Mouse (Mus musculus): ENCODE results near the gene Ubash3b. TPM values are rescaled to one million over a fixed set of nuclear protein-coding genes. Genes with fewer than 3 reads are reported as not detected.
A peak's percentile ranks its signal among the peaks of the same experiment; 100 is the strongest.

Gene Ubash3b
- polyA plus RNA-seq, 1 experiment from 2014 or later: 3.4 TPM

DNA sequence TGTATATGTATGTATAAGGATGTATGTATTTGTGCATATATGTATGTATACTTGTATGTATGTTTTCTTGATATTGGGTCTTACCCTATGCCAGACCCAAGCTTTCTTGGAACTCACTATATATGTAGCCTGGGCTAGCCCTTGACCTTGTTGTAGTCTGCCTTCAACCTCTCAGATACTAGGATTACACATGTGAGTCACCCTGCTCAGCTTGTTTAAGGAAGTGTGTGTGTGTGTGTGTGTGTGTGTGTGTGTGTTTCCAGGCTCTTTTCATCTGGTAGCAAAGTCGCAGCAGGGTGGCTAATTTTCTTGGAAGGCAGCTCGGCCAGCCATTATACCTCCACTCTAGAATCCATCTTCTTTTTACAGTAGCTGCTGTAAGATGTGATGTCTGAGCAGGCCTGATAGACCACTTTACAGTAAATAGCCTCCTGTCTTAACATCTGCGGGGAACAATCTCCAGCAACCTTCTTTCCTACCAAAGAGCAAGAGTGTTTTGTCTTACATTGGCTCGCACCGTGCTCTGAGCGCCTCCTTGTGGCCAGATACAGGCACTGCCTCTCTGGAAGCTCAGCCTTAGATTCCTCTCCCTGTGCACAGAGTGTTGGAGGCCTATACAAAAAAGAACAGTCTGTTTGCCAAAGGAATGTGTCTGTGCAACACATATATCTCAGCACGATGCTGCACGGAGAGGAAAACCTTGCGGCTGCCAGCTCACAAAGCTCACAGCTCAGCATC is 29.4 kb upstream of the Ubash3b start:
- H3K4me1 ChIP-seq (ENCODE audit: control insufficient read depth, insufficient read depth, low read length): no peaks in the 10 kb centered on the region
- WGBS: 20% methylated on average over 9 of the region's 9 CpGs
- H3K9me3 ChIP-seq (ENCODE audit: control insufficient read depth, low read length): no peaks in the 10 kb centered on the region
- no peaks in the 10 kb centered on the region for H3K36me3 ChIP-seq (ENCODE audit: control insufficient read depth, insufficient read depth, low read length)
- H3K27me3 ChIP-seq (replicated peaks; ENCODE audit: control insufficient read depth, insufficient read depth, low read length): no peaks in the 10 kb centered on the region
- peak; percentile 55 for ATAC-seq
- H3K4me2 ChIP-seq (ENCODE audit: low read depth, low read length): no peak overlapping the region
- H3K27ac ChIP-seq (ENCODE audit: low read length): no peak overlapping the region
- no peak overlapping the region for H3K4me3 ChIP-seq (ENCODE audit: low read length)
- H3K9ac ChIP-seq (ENCODE audit: low read depth, low read length): no peak overlapping the region

DNA sequence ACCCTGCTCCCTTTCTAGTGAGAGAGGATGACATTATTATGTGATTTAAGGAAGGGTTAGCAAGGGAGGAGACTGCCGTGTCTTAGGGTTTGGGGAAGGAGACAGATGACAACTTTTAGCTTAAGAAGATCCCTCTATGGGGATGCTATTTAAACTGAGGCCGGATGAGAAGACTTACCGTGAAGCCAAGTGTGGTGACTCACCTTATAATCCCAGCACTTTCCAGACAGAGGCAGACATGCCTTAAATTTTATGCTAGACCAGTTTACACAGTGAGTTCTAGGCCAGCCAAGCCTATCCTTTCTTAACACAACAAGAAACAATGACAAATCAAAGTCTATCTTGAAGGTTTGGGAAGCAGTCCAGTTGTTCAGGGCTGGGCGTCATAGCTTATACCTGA is 26.4 kb upstream of the Ubash3b start:
- no peak overlapping the region for H3K4me2 ChIP-seq (ENCODE audit: low read depth, low read length)
- H3K4me1 ChIP-seq (ENCODE audit: control insufficient read depth, insufficient read depth, low read length): peaks cover 6% of the 10 kb centered on the region; the same call in 1 of the 2 replicates
- H3K27ac ChIP-seq (ENCODE audit: low read length): no peak overlapping the region
- no peaks in the 10 kb centered on the region for H3K27me3 ChIP-seq (replicated peaks; ENCODE audit: control insufficient read depth, insufficient read depth, low read length)
- no peaks in the 10 kb centered on the region for H3K36me3 ChIP-seq (ENCODE audit: control insufficient read depth, insufficient read depth, low read length)
- ATAC-seq: no peak
- WGBS: 82% methylated on average over 4 of the region's 4 CpGs
- H3K9ac ChIP-seq (ENCODE audit: low read depth, low read length): no peak overlapping the region
- no peak overlapping the region for H3K4me3 ChIP-seq (ENCODE audit: low read length)
- no peaks in the 10 kb centered on the region for H3K9me3 ChIP-seq (ENCODE audit: control insufficient read depth, low read length)

DNA sequence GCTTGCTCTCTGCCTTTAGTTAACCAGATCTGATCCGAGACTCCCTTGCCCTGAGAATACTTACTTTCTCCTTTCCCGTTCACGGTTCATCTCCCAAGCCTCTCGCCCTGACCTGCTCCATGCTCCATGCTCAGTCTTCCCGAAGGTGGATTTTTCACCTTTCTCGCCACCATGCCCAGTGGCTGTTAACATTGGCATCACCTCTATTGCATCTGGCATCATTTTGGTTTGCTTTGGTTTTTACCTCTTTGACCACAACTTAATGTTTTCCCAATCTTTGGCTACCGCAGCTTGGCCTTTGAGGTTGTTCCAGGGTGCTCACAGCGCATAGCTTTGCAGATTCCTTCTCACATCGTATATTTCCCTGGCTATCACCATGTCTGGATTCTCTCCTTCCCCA is 26.0 kb upstream of the Ubash3b start:
- ATAC-seq: no peak
- Histone ChIP-seq H3K36me3 (ENCODE audit: control insufficient read depth, insufficient read depth, low read length) (no peaks in the 10 kb centered on the region), H3K9ac (ENCODE audit: low read depth, low read length) (no peak overlapping the region), H3K4me3 (ENCODE audit: low read length) (no peak overlapping the region), H3K4me1 (ENCODE audit: control insufficient read depth, insufficient read depth, low read length) (peaks cover 6% of the 10 kb centered on the region; the same call in 1 of the 2 replicates), H3K27ac (ENCODE audit: low read length) (no peak overlapping the region), H3K27me3 (replicated peaks; ENCODE audit: control insufficient read depth, insufficient read depth, low read length) (no peaks in the 10 kb centered on the region), H3K4me2 (ENCODE audit: low read depth, low read length) (no peak overlapping the region), H3K9me3 (ENCODE audit: control insufficient read depth, low read length) (no peaks in the 10 kb centered on the region)
- 90% methylated on average over 9 of the region's 9 CpGs for WGBS

DNA sequence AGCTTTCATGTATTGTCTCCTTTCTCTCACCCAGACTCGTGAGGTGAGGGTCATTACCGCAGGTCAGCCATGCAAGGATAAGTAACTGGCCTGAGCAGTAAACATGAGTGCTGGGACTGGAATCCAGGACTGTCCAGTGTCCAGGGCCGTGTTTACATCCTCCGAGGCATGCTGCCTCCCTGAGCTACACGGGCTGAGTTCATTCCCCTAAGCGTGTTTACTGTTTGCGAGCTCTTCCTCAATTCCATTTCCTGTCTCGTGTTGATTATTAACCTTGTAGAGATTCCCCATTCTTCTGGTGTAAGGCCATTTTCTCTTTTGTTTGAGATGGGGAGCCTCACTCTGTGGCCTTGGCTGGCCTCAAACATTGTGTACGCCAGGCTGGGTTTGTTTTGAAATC is 23.8 kb upstream of the Ubash3b start:
- H3K4me1 ChIP-seq (ENCODE audit: control insufficient read depth, insufficient read depth, low read length): peaks cover 6% of the 10 kb centered on the region; the same call in 1 of the 2 replicates
- ATAC-seq: peak; percentile 63; the same call in 1 of the 2 replicates
- H3K4me2 ChIP-seq (ENCODE audit: low read depth, low read length): peak overlapping the region; percentile 24; the same call in 1 of the 2 replicates
- no peaks in the 10 kb centered on the region for H3K27me3 ChIP-seq (replicated peaks; ENCODE audit: control insufficient read depth, insufficient read depth, low read length)
- no peak overlapping the region for H3K4me3 ChIP-seq (ENCODE audit: low read length)
- WGBS: 25% methylated on average over 9 of the region's 9 CpGs
- no peaks in the 10 kb centered on the region for H3K9me3 ChIP-seq (ENCODE audit: control insufficient read depth, low read length)
- no peaks in the 10 kb centered on the region for H3K36me3 ChIP-seq (ENCODE audit: control insufficient read depth, insufficient read depth, low read length)
- no peak overlapping the region for H3K27ac ChIP-seq (ENCODE audit: low read length)
- H3K9ac ChIP-seq (ENCODE audit: low read depth, low read length): no peak overlapping the region

DNA sequence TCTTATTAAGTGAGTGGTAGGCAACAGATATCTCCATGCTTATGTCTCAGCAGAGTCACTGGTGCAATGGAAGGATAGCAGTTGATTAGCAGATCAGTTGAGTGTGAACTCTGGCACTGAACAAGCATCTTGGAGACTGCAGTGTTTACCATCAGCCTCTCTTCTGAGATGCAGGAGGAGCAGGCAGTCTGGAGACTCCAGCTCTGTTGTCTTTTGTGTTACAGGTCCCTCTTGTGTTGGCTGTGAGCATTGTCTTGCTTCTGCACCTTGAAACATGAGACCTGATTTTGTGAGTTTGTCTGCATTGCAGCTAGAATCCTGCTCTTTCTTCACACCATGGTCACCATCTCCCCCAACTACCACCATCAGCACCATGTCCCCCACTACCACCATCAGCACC is 21.1 kb upstream of the Ubash3b start:
- ATAC-seq: no peak
- no peak overlapping the region for H3K9ac ChIP-seq (ENCODE audit: low read depth, low read length)
- peaks cover 6% of the 10 kb centered on the region; the same call in 1 of the 2 replicates for H3K4me1 ChIP-seq (ENCODE audit: control insufficient read depth, insufficient read depth, low read length)
- no peak overlapping the region for H3K4me3 ChIP-seq (ENCODE audit: low read length)
- no peak overlapping the region for H3K4me2 ChIP-seq (ENCODE audit: low read depth, low read length)
- no peaks in the 10 kb centered on the region for H3K27me3 ChIP-seq (replicated peaks; ENCODE audit: control insufficient read depth, insufficient read depth, low read length)
- no peaks in the 10 kb centered on the region for H3K36me3 ChIP-seq (ENCODE audit: control insufficient read depth, insufficient read depth, low read length)
- H3K9me3 ChIP-seq (ENCODE audit: control insufficient read depth, low read length): no peaks in the 10 kb centered on the region
- H3K27ac ChIP-seq (ENCODE audit: low read length): no peak overlapping the region

DNA sequence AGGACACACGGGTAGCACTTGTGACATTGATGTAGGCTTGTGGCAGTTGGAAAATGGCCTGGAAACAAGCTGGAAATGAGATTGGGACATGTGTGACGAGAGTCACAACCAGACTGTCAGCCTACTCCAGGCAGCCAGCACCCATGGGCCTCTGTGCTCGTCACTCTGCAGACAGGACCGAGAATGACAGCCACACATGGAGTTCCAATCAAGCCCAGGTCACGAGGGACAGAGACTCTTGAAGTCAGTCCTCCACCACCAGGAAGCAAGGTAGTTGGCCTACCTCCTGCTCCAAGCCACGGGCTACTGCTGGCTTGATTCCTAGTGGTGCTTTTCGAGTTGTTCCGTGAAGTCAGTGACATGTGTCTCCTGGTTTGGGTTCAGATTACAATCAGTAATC is 20.3 kb upstream of the Ubash3b start:
- no peak overlapping the region for H3K4me3 ChIP-seq (ENCODE audit: low read length)

DNA sequence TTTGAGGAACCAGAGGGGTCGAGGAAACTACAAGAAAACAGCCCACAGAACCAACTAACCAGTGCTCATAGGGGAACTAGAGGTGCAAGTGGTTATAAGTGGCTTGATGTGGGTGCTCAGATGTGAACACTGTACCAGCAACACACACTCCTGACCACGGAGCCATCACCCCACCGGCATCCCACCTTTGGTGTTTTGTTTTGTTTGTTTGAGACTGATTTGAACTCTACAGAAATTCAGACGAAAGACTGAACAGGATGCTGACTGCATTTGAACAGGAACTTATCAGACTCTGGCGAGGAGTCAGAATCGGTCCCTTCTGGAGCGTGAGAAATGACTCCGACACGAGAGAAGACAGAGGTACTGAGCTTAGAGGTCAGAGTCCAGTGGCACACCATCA is 19.9 kb upstream of the Ubash3b start:
- H3K9me3 ChIP-seq (ENCODE audit: control insufficient read depth, low read length): no peaks in the 10 kb centered on the region
- no peaks in the 10 kb centered on the region for H3K36me3 ChIP-seq (ENCODE audit: control insufficient read depth, insufficient read depth, low read length)
- H3K4me1 ChIP-seq (ENCODE audit: control insufficient read depth, insufficient read depth, low read length): peaks cover 6% of the 10 kb centered on the region; the same call in 1 of the 2 replicates
- no peaks in the 10 kb centered on the region for H3K27me3 ChIP-seq (replicated peaks; ENCODE audit: control insufficient read depth, insufficient read depth, low read length)
- H3K27ac ChIP-seq (ENCODE audit: low read length): no peak overlapping the region
- ATAC-seq: no peak
- H3K4me2 ChIP-seq (ENCODE audit: low read depth, low read length): no peak overlapping the region
- no peak overlapping the region for H3K9ac ChIP-seq (ENCODE audit: low read depth, low read length)
- 81% methylated on average over 9 of the region's 9 CpGs for WGBS
- H3K4me3 ChIP-seq (ENCODE audit: low read length): no peak overlapping the region

More for the DNA sequence above, 20.3 kb upstream of the Ubash3b start:
- no peaks in the 10 kb centered on the region for H3K9me3 ChIP-seq (ENCODE audit: control insufficient read depth, low read length)
- ATAC-seq: no peak
- no peak overlapping the region for H3K4me2 ChIP-seq (ENCODE audit: low read depth, low read length)
- peaks cover 6% of the 10 kb centered on the region; the same call in 1 of the 2 replicates for H3K4me1 ChIP-seq (ENCODE audit: control insufficient read depth, insufficient read depth, low read length)
- no peaks in the 10 kb centered on the region for H3K36me3 ChIP-seq (ENCODE audit: control insufficient read depth, insufficient read depth, low read length)
- WGBS: 73% methylated on average over 8 of the region's 8 CpGs
- H3K27ac ChIP-seq (ENCODE audit: low read length): no peak overlapping the region
- no peak overlapping the region for H3K9ac ChIP-seq (ENCODE audit: low read depth, low read length)
- H3K27me3 ChIP-seq (replicated peaks; ENCODE audit: control insufficient read depth, insufficient read depth, low read length): no peaks in the 10 kb centered on the region

DNA sequence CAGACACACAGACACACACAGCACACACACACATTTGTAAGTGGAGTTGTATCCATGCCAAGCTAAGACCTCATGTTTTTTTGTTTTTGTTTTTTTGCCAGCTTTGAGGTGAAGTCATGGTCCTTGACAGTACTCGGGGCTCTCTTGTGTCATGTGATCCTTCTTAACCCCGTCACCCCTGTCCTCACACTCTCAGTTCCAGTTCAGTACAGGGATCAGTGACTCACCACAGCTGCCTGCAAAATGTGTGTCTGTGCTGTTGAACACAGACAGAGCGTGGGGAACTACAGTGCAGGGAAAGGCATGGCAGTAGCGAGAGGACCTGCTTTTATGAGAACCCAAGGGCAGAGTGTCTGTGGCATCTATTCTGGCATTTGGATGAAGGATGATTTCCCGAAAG is 17.6 kb upstream of the Ubash3b start:
- Histone ChIP-seq H3K9ac (ENCODE audit: low read depth, low read length) (no peak overlapping the region), H3K27ac (ENCODE audit: low read length) (no peak overlapping the region), H3K4me3 (ENCODE audit: low read length) (no peak overlapping the region), H3K4me2 (ENCODE audit: low read depth, low read length) (no peak overlapping the region), H3K4me1 (ENCODE audit: control insufficient read depth, insufficient read depth, low read length) (no peaks in the 10 kb centered on the region), H3K36me3 (ENCODE audit: control insufficient read depth, insufficient read depth, low read length) (no peaks in the 10 kb centered on the region), H3K27me3 (replicated peaks; ENCODE audit: control insufficient read depth, insufficient read depth, low read length) (no peaks in the 10 kb centered on the region), H3K9me3 (ENCODE audit: control insufficient read depth, low read length) (no peaks in the 10 kb centered on the region)
- no peak for ATAC-seq
- WGBS: 78% methylated on average over 5 of the region's 5 CpGs

DNA sequence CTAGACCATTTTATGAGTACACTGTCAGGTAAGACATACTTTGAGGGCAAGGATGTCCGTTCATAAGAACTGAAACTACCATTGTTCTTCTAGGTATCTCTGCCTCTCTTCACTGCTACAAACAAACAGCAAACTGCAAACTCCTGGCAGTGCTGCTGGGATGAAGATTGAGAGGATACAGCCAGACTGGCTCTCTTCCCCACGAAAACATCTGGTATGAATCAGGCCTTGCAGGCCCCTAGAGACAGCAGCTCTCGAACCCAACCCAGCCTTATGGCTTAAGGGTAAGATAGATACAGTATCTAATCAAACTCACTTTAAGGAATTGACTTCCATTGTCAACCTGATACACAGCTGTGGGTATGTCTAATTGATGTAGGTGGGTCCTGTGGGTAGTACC is 11.7 kb upstream of the Ubash3b start:
- Histone ChIP-seq H3K36me3 (ENCODE audit: control insufficient read depth, insufficient read depth, low read length) (no peaks in the 10 kb centered on the region), H3K4me3 (ENCODE audit: low read length) (no peak overlapping the region), H3K9ac (ENCODE audit: low read depth, low read length) (no peak overlapping the region), H3K4me1 (ENCODE audit: control insufficient read depth, insufficient read depth, low read length) (no peaks in the 10 kb centered on the region), H3K9me3 (ENCODE audit: control insufficient read depth, low read length) (no peaks in the 10 kb centered on the region), H3K27ac (ENCODE audit: low read length) (no peak overlapping the region), H3K27me3 (replicated peaks; ENCODE audit: control insufficient read depth, insufficient read depth, low read length) (no peaks in the 10 kb centered on the region), H3K4me2 (ENCODE audit: low read depth, low read length) (no peak overlapping the region)
- no peak for ATAC-seq
- 64% methylated on average over 3 of the region's 3 CpGs for WGBS

DNA sequence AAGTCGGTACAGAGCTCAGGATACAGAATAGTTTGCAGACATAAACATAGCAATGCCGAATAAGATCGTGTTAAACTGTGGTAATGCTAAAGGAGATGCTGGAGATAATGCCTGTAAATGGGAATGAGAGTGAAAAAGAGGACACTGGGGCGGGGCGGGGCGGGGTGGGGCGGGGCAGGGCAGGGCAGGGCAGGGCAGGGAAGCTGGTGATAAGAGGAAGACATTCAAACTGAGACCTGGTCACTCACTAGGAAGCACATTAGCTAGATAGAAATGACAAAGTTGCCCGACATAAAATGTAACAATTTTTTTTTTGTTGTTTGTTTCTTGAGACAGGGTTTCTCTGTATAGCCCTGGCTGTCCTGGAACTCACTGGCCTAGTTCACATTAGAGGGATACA is 10.9 kb upstream of the Ubash3b start:
- Histone ChIP-seq H3K9ac (ENCODE audit: low read depth, low read length) (no peak overlapping the region), H3K4me1 (ENCODE audit: control insufficient read depth, insufficient read depth, low read length) (no peaks in the 10 kb centered on the region), H3K9me3 (ENCODE audit: control insufficient read depth, low read length) (no peaks in the 10 kb centered on the region), H3K27me3 (replicated peaks; ENCODE audit: control insufficient read depth, insufficient read depth, low read length) (no peaks in the 10 kb centered on the region), H3K4me2 (ENCODE audit: low read depth, low read length) (no peak overlapping the region), H3K27ac (ENCODE audit: low read length) (no peak overlapping the region), H3K36me3 (ENCODE audit: control insufficient read depth, insufficient read depth, low read length) (no peaks in the 10 kb centered on the region), H3K4me3 (ENCODE audit: low read length) (no peak overlapping the region)
- no peak for ATAC-seq
- 69% methylated on average over 8 of the region's 8 CpGs for WGBS

Data from intestine, embryonic 16.5 days (tissue).